Mouse (Mus musculus) cerebellum, adult 2 months (tissue): ENCODE measurements around the gene Kcne2.

ENCODE experiments used
- CTCF ChIP-seq: fragments of 200-500 bp; IDR thresholded peaks from 2 replicates; pipeline ENCODE4 v1.5.1; 2011; ENCODE audit warnings: low read depth, mild to moderate bottlenecking, control low read depth, low read length, moderate library complexity, borderline replicate concordance; ENCODE audit not compliant: insufficient read depth
- POLR2A ChIP-seq: fragments of 200-500 bp; IDR thresholded peaks from 2 replicates; pipeline ENCODE4 v1.6.1; 2011; ENCODE audit warnings: low read length, control low read depth, borderline replicate concordance; ENCODE audit not compliant: insufficient read depth

DNA sequence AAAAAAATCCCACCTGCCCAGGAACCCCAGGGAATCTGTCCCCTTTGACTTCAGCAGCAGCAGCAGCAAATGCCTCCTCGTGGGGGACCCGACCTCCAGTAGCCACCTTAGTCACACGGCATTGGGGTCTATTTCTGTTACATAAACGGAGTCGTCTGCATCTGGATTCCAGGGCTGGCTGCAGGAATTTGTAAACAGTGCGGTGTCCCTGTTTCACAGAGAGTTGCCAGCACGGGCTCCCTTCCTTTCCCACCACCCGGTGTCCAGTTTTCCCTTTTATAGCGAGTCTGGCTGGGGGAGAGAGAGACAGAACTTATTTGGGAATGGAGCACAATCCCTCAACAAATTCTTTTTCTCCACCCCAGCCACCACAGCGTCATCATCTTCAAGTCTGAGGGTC lies 7.1 kb upstream of the Kcne2 start:
- TF ChIP-seq CTCF (no peak), POLR2A (no peak)
